Mouse (Mus musculus) hindbrain, embryonic 13.5 days (tissue): ENCODE measurements at regions not wholly inside any gene's neighbourhood (a gene's known extent, or its start where the extent isn't known, plus 50 kb on each side); places are given as distances from the start of the nearest gene placed in this dataset.

Experiments
- ATAC-seq: fragments of 200-750 bp; cut with Nextera tagmentation; 2 replicates; pipeline ENCODE4 v1.8.0; 2017; ENCODE audit warnings: moderate TSS enrichment; ENCODE audit not compliant: low FRiP score
- H3K27ac ChIP-seq: fragments of 300-500 bp; sonication (generic); 2 replicates; pipeline ENCODE4 v1.5.1; 2015; ENCODE audit warnings: inconsistent platforms, mild to moderate bottlenecking, moderate library complexity
- H3K27me3 ChIP-seq: fragments of 300-500 bp; sonication (generic); 2 replicates; pipeline ENCODE4 v1.6.1; 2015; ENCODE audit warnings: mild to moderate bottlenecking, inconsistent platforms
- H3K36me3 ChIP-seq: fragments of 300-500 bp; sonication (generic); 2 replicates; pipeline ENCODE4 v1.6.1; 2015; ENCODE audit warnings: mild to moderate bottlenecking, inconsistent platforms
- H3K4me1 ChIP-seq: fragments of 300-500 bp; sonication (generic); replicated peaks from 2 replicates; pipeline ENCODE4 v1.6.1; 2015; ENCODE audit warnings: inconsistent platforms
- H3K4me2 ChIP-seq: fragments of 300-500 bp; sonication (generic); 2 replicates; pipeline ENCODE4 v1.6.1; 2015; ENCODE audit warnings: inconsistent platforms, mild to moderate bottlenecking, moderate library complexity
- H3K4me3 ChIP-seq: fragments of 300-500 bp; sonication (generic); 2 replicates; pipeline ENCODE4 v1.5.1; 2015; ENCODE audit warnings: mild to moderate bottlenecking, inconsistent platforms
- H3K9ac ChIP-seq: fragments of 300-500 bp; sonication (generic); 2 replicates; pipeline ENCODE4 v1.6.1; 2015; ENCODE audit warnings: mild to moderate bottlenecking, inconsistent platforms
- H3K9me3 ChIP-seq: fragments of 300-500 bp; sonication (generic); 2 replicates; pipeline ENCODE4 v1.6.1; 2016; ENCODE audit warnings: inconsistent platforms
- WGBS: fragments of 180-500 bp; shearing (Covaris S2); methylation state at CpG from one replicate; pipeline ENCODE4 v1.1.7; 2015; 5-methylcytosine and 5-hydroxymethylcytosine counted together

GRCm38 (mm10) chr9:47909051-47909450, 252.8 kb upstream of the Nxpe4 start:
- 70% methylated on average over 5 of the region's 5 CpGs for WGBS
- peaks cover 43% of the 10 kb centered on the region for H3K4me1 ChIP-seq
- H3K4me2 ChIP-seq, result no peak overlapping the region
- H3K4me3 ChIP-seq, result no peak overlapping the region
- no peak overlapping the region for H3K9ac ChIP-seq
- H3K9me3 ChIP-seq, result no peaks in the 10 kb centered on the region
- H3K27me3 ChIP-seq, result peaks cover 29% of the 10 kb centered on the region
- no peak for ATAC-seq
- H3K27ac ChIP-seq, result peak overlapping the region; percentile 89; the same call in 1 of the 2 replicates
- H3K36me3 ChIP-seq, result no peaks in the 10 kb centered on the region

GRCm38 (mm10) chr9:47910501-47910906, 251.3 kb upstream of the Nxpe4 start:
- H3K27ac ChIP-seq, result peak overlapping the region; percentile 89
- H3K4me1 ChIP-seq, result peaks cover 29% of the 10 kb centered on the region
- H3K27me3 ChIP-seq, result peaks cover 28% of the 10 kb centered on the region
- H3K9ac ChIP-seq, result no peak overlapping the region
- no peak overlapping the region for H3K4me3 ChIP-seq
- H3K36me3 ChIP-seq, result no peaks in the 10 kb centered on the region
- peak; percentile 89 for ATAC-seq
- no peaks in the 10 kb centered on the region for H3K9me3 ChIP-seq
- peak overlapping the region; percentile 29; the same call in 1 of the 2 replicates for H3K4me2 ChIP-seq
- 8% methylated on average over 6 of the region's 6 CpGs for WGBS

- Histone ChIP-seq H3K4me3 (no peak overlapping the region), H3K27me3 (peaks cover 10% of the 10 kb centered on the region; the same call in 1 of the 2 replicates), H3K36me3 (no peaks in the 10 kb centered on the region), H3K27ac (no peak overlapping the region), H3K4me2 (no peak overlapping the region), H3K9me3 (no peaks in the 10 kb centered on the region), H3K9ac (no peak overlapping the region), H3K4me1 (peaks cover 29% of the 10 kb centered on the region)
- 79% methylated on average over 5 of the region's 5 CpGs for WGBS
- ATAC-seq, result no peak
These were observed 249.0 kb upstream of the Nxpe4 start for GRCm38 (mm10) chr9:47912823-47913222.

GRCm38 (mm10) chr9:47935299-47935698, 226.5 kb upstream of the Nxpe4 start:
- no peak for ATAC-seq
- H3K4me1 ChIP-seq, result peaks cover 16% of the 10 kb centered on the region

GRCm38 (mm10) chr9:47935957-47936457, 225.8 kb upstream of the Nxpe4 start:
- peaks cover 19% of the 10 kb centered on the region for H3K27me3 ChIP-seq
- H3K4me3 ChIP-seq, result no peak overlapping the region
- no peak overlapping the region for H3K9ac ChIP-seq
- no peaks in the 10 kb centered on the region for H3K36me3 ChIP-seq
- H3K4me2 ChIP-seq, result no peak overlapping the region
- 65% methylated on average over 7 of the region's 7 CpGs for WGBS
- H3K27ac ChIP-seq, result no peak overlapping the region
- ATAC-seq, result no peak
- H3K9me3 ChIP-seq, result no peaks in the 10 kb centered on the region
- H3K4me1 ChIP-seq, result peaks cover 16% of the 10 kb centered on the region

More at GRCm38 (mm10) chr9:47935299-47935698, 226.5 kb upstream of the Nxpe4 start:
- Histone ChIP-seq H3K27ac (no peak overlapping the region), H3K27me3 (peaks cover 17% of the 10 kb centered on the region), H3K9ac (no peak overlapping the region), H3K36me3 (no peaks in the 10 kb centered on the region), H3K4me2 (no peak overlapping the region), H3K4me3 (no peak overlapping the region), H3K9me3 (no peaks in the 10 kb centered on the region)
- 76% methylated on average over 2 of the region's 2 CpGs for WGBS

DNA sequence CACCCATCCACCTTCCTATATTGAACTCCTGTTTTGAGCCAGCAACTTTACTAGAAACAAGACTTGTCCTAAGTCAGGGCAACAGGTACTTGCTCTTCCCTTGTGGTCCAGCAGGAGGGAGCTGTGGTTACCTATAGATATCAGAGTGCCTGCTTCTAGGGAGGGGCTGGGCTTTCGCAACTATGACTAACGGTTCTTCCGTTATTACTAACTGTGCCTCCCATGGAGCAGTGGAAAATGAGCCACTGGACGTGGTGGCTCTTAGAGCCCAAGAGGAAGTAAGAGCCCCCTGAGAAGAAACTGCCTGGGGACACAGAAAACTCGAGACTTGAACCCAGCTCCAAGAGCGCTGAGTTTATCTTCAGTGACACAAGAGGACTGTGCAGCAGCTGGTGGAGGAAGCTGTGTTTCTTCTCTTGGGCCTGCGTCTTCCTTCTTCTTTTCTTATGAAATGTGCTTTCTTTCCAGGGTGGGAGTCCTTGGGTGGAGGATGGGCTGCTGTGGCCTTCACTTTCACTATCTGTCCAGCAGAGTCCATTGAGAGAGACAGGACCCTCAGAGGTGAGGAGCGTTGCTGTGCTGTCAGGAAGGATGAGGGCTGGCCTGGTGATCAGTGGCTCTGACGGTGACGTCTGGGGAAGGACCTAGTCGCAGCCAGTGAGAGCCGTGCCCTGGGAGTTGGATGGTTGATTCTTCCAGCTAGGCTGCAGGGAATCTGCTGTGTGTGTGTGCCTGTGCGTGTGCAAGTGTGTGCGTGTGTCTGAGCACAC, 222.7 kb upstream of the Nxpe4 start:
- no peak for ATAC-seq

DNA sequence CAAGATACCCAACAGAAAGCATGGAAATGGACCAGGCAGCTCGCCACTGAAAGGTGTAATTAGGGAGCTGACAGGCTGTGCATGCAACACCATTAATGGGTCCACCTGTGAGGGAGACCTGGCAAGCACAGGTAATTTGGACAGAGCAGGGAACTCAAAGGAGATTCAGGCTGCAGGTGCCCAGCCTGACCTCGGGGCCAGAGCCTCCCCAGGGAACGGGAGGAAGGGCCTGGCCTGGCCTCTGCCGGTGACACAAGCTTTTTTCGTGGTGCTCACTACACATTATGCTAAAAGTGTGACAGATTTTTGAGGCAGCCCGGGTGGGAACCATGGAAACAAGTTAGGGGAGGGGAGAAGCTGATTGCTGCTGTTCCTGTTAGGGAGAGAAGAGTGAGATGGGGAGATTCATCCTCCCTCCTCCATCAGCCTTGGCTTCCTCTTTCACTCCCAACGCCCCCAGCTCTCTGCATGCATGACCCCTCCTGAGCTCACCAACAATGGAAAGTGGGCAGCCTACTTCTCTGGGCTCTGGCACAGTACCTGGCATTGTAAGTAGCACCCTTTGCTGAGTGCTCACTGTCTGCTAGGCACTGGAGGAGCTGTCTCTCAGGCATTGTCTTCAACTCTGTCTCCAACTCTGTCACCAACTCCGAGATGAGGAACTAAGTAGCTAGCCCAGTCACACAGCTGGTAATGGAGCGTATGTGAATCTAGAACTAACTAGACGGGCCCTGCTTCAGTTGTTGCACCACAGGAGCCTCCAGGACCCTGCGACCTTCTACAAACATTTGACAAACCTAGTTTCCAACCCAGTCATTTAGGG, 218.9 kb upstream of the Nxpe4 start:
- Histone ChIP-seq H3K4me2 (no peak overlapping the region), H3K4me3 (no peak overlapping the region), H3K9me3 (no peaks in the 10 kb centered on the region), H3K36me3 (no peaks in the 10 kb centered on the region), H3K9ac (no peak overlapping the region), H3K4me1 (peaks cover 10% of the 10 kb centered on the region), H3K27ac (no peak overlapping the region), H3K27me3 (peaks cover 17% of the 10 kb centered on the region; the same call in 1 of the 2 replicates)
- 24% methylated on average over 11 of the region's 11 CpGs for WGBS
- ATAC-seq, result 0 out of 2 replicates have a peak, but pooled peaks have one; percentile 36

More for the DNA sequence above, 222.7 kb upstream of the Nxpe4 start:
- peaks cover 26% of the 10 kb centered on the region for H3K4me1 ChIP-seq
- no peak overlapping the region for H3K9ac ChIP-seq
- 82% methylated on average over 14 of the region's 14 CpGs for WGBS
- H3K4me3 ChIP-seq, result no peak overlapping the region
- H3K27me3 ChIP-seq, result peaks cover 14% of the 10 kb centered on the region; the same call in 1 of the 2 replicates
- H3K4me2 ChIP-seq, result no peak overlapping the region
- no peaks in the 10 kb centered on the region for H3K36me3 ChIP-seq
- H3K9me3 ChIP-seq, result no peaks in the 10 kb centered on the region
- no peak overlapping the region for H3K27ac ChIP-seq

- ATAC-seq, result no peak
- WGBS, result 82% methylated on average over 7 of the region's 7 CpGs
These were observed 215.6 kb upstream of the Nxpe4 start for GRCm38 (mm10) chr9:47946226-47946625.

DNA sequence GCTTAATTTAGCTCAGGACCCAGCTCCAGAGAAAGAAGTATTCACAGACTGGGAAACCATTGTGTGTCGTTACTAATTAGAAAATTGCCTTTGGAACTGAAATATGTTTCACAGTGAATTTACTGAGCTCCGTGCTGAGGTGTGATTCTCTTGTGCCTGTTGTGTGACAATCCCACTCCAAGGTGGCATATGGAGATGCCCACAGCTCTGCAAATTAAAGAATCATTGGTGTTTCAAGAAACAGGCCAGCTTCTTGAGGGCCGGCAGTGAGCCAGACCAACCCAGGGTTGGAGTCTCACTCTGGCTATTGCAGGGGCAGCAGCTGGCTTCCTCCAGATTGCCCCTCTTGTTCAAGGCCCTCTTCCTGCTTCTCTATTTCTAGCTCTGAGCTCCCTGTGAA, 203.9 kb upstream of the Nxpe4 start:
- 0 out of 2 replicates have a peak, but pooled peaks cover 3% of the 10 kb centered on the region for H3K27me3 ChIP-seq
- H3K4me2 ChIP-seq, result no peak overlapping the region
- peaks cover 19% of the 10 kb centered on the region for H3K4me1 ChIP-seq
- H3K4me3 ChIP-seq, result no peak overlapping the region
- H3K36me3 ChIP-seq, result no peaks in the 10 kb centered on the region
- ATAC-seq, result no peak
- peaks cover 4% of the 10 kb centered on the region; the same call in 1 of the 2 replicates for H3K9me3 ChIP-seq
- no peak overlapping the region for H3K27ac ChIP-seq
- no peak overlapping the region for H3K9ac ChIP-seq
- WGBS, result 89% methylated on average over 3 of the region's 3 CpGs

More at GRCm38 (mm10) chr9:47946226-47946625, 215.6 kb upstream of the Nxpe4 start:
- Histone ChIP-seq H3K4me3 (no peak overlapping the region), H3K4me2 (no peak overlapping the region), H3K9me3 (no peaks in the 10 kb centered on the region), H3K27ac (no peak overlapping the region), H3K27me3 (0 out of 2 replicates have a peak, but pooled peaks cover 3% of the 10 kb centered on the region), H3K4me1 (peaks cover 12% of the 10 kb centered on the region), H3K9ac (no peak overlapping the region), H3K36me3 (no peaks in the 10 kb centered on the region)

- no peak for ATAC-seq
- 82% methylated on average over 6 of the region's 6 CpGs for WGBS
- Histone ChIP-seq H3K4me1 (peaks cover 22% of the 10 kb centered on the region), H3K27ac (no peak overlapping the region), H3K27me3 (0 out of 2 replicates have a peak, but pooled peaks cover 3% of the 10 kb centered on the region), H3K9me3 (no peaks in the 10 kb centered on the region), H3K9ac (no peak overlapping the region), H3K4me2 (no peak overlapping the region), H3K36me3 (no peaks in the 10 kb centered on the region), H3K4me3 (no peak overlapping the region)
These were observed 203.0 kb upstream of the Nxpe4 start for GRCm38 (mm10) chr9:47958861-47959260.

DNA sequence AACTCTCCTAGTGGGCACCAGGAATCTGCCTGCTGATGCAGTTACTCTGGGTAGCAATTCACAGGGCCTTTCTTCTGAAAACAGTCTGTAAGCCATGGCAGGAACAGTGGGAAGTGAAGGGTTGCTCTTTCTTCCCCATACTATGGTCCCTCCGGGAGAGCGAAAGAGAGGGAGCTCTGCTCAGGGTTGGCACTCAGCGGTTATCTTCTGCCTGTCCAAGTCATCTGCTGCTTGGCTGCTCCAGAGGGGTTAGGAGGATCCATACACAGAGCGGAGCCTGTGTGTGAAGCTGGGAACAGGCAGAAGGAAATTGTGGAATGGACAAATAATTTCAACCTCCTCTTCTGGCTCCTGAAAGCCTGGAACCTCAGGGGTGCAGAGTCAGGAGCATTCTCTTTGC, 200.6 kb upstream of the Nxpe4 start:
- no peak overlapping the region for H3K4me2 ChIP-seq
- H3K9me3 ChIP-seq, result no peaks in the 10 kb centered on the region
- H3K27ac ChIP-seq, result peak overlapping the region; percentile 55
- ATAC-seq, result no peak
- peaks cover 22% of the 10 kb centered on the region for H3K4me1 ChIP-seq
- 0 out of 2 replicates have a peak, but pooled peaks cover 3% of the 10 kb centered on the region for H3K27me3 ChIP-seq
- H3K9ac ChIP-seq, result no peak overlapping the region
- 77% methylated on average over 4 of the region's 4 CpGs for WGBS
- H3K4me3 ChIP-seq, result no peak overlapping the region
- no peaks in the 10 kb centered on the region for H3K36me3 ChIP-seq

GRCm38 (mm10) chr9:47962161-47962560, 199.7 kb upstream of the Nxpe4 start:
- Histone ChIP-seq H3K4me2 (no peak overlapping the region), H3K9ac (no peak overlapping the region), H3K9me3 (no peaks in the 10 kb centered on the region), H3K4me3 (no peak overlapping the region), H3K36me3 (no peaks in the 10 kb centered on the region), H3K27me3 (0 out of 2 replicates have a peak, but pooled peaks cover 3% of the 10 kb centered on the region), H3K4me1 (peaks cover 22% of the 10 kb centered on the region), H3K27ac (no peak overlapping the region; the same call in 1 of the 2 replicates)
- WGBS, result 57% methylated on average over 4 of the region's 4 CpGs
- ATAC-seq, result no peak
